Mouse (Mus musculus): ENCODE data around the gene Ccdc69. TPM values are rescaled to one million over a fixed set of nuclear protein-coding genes. Genes with fewer than 3 reads are reported as not detected.

Ccdc69 gene
- total and polyA plus RNA-seq, 2 experiments, result 0.43 to 0.55 TPM

DNA sequence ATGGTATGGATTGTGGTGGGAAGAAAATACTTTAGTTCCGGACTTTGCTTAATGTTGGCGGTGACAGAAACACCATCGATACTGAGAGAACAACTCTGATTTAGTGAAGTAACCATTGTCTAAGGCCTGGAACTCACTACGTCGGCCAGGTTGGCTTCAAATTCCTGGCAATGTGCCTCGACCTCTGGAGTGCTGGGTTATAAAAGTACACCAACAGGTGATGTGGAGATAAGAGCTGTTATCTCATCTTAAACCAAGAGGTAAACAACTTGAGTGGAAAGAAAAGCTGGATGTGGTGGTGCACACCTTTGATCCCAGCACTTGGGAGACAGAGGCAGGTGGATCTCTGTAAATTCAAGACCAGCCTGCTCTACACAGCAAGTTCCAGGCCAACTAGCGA lies 15.2 kb upstream of the Ccdc69 start:
- peaks cover 2% of the 10 kb centered on the region for H3K4me1 ChIP-seq (ENCODE audit: control insufficient read depth, insufficient read depth, low read length)
- DNase-seq (ENCODE audit: extremely low read depth, low read depth, low spot score), result peak; percentile 88
- 36% methylated on average over 7 of the region's 7 CpGs for WGBS
- H3K27me3 ChIP-seq (ENCODE audit: control insufficient read depth, insufficient read depth, low read length), result no peaks in the 10 kb centered on the region
- no peaks in the 10 kb centered on the region for H3K79me2 ChIP-seq (ENCODE audit: control insufficient read depth, insufficient read depth, low read length)
- no peaks in the 10 kb centered on the region for H3K36me3 ChIP-seq (ENCODE audit: control insufficient read depth, insufficient read depth, low read length)
- no peak overlapping the region for H3K9ac ChIP-seq (ENCODE audit: low read depth, low read length)
- H3K4me3 ChIP-seq (ENCODE audit: insufficient read depth, low read depth, low read length), result no peak overlapping the region
- H3K27ac ChIP-seq (replicated peaks; ENCODE audit: insufficient read depth, low read depth, low read length), result no peak overlapping the region
- no peak for TF ChIP-seq CTCF (IDR thresholded peaks at IDR 0.05; ENCODE audit: low read depth, low read length)

DNA sequence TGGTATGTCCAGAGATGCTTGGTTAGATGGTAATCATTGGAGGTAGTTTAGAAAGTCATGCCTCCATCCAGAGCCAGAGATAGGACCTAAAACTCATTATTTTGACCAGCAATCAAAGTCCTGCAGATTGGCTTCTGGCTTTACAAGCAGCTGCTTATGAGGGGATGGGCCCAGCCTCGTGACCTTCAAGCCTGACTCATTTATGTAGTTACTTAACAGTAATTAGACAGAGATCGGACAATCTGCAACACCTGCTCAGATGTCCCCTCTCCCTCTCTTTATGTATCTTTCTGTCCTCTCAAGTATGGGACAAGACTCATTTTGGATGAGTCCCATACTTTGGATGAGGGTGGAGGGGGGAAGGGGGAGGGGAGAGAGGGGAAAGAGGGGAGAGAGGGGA lies 12.0 kb upstream of the Ccdc69 start:
- H3K36me3 ChIP-seq (ENCODE audit: control insufficient read depth, insufficient read depth, low read length), result no peaks in the 10 kb centered on the region
- TF ChIP-seq POLR2A (IDR thresholded peaks at IDR 0.05; ENCODE audit: extremely low read depth, insufficient read depth, low read length) (no peak), CTCF (IDR thresholded peaks at IDR 0.05; ENCODE audit: low read depth, low read length) (no peak)
- H3K27me3 ChIP-seq (ENCODE audit: control insufficient read depth, insufficient read depth, low read length), result no peaks in the 10 kb centered on the region
- WGBS, result 81% methylated on average over 2 of the region's 2 CpGs
- H3K4me1 ChIP-seq (ENCODE audit: control insufficient read depth, insufficient read depth, low read length), result peaks cover 2% of the 10 kb centered on the region
- no peak overlapping the region for H3K9ac ChIP-seq (ENCODE audit: low read depth, low read length)
- no peak for DNase-seq (ENCODE audit: extremely low read depth, low read depth, low spot score)
- no peak overlapping the region for H3K4me3 ChIP-seq (ENCODE audit: insufficient read depth, low read depth, low read length)
- no peak overlapping the region for H3K27ac ChIP-seq (replicated peaks; ENCODE audit: insufficient read depth, low read depth, low read length)
- no peaks in the 10 kb centered on the region for H3K79me2 ChIP-seq (ENCODE audit: control insufficient read depth, insufficient read depth, low read length)

DNA sequence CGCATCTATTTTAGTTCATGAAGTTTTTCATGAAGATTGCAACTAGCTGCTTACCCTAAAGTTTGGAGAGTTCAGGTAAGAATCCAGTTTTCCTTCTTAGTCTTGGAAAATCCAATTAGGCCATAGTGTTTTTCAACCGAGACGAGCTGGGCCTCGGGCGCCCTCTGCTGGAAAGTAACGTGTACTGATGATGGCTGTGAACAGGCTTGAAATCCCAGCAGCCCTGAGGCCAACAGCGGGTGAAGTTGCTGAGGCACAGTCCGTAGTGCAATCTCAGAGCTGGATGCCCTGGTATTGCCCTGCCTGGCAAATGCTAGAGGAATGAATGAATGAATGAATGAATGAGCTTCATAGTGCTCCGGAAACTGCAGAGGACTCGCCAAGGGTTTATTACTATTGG lies 9.1 kb upstream of the Ccdc69 start:
- no peaks in the 10 kb centered on the region for H3K36me3 ChIP-seq (ENCODE audit: control insufficient read depth, insufficient read depth, low read length)
- WGBS, result 14% methylated on average over 10 of the region's 10 CpGs
- H3K27ac ChIP-seq (replicated peaks; ENCODE audit: insufficient read depth, low read depth, low read length), result no peak overlapping the region
- peak; percentile 47 for DNase-seq (ENCODE audit: extremely low read depth, low read depth, low spot score)
- no peak overlapping the region for H3K9ac ChIP-seq (ENCODE audit: low read depth, low read length)
- H3K79me2 ChIP-seq (ENCODE audit: control insufficient read depth, insufficient read depth, low read length), result no peaks in the 10 kb centered on the region
- no peaks in the 10 kb centered on the region for H3K27me3 ChIP-seq (ENCODE audit: control insufficient read depth, insufficient read depth, low read length)
- TF ChIP-seq POLR2A (IDR thresholded peaks at IDR 0.05; ENCODE audit: extremely low read depth, insufficient read depth, low read length) (no peak), CTCF (IDR thresholded peaks at IDR 0.05; ENCODE audit: low read depth, low read length) (peak; percentile 97)
- H3K4me3 ChIP-seq (ENCODE audit: insufficient read depth, low read depth, low read length), result no peak overlapping the region
- H3K4me1 ChIP-seq (ENCODE audit: control insufficient read depth, insufficient read depth, low read length), result no peaks in the 10 kb centered on the region

- Histone ChIP-seq H3K9ac (ENCODE audit: low read depth, low read length) (no peak overlapping the region), H3K79me2 (ENCODE audit: control insufficient read depth, insufficient read depth, low read length) (no peaks in the 10 kb centered on the region), H3K4me3 (ENCODE audit: insufficient read depth, low read depth, low read length) (no peak overlapping the region), H3K27me3 (ENCODE audit: control insufficient read depth, insufficient read depth, low read length) (no peaks in the 10 kb centered on the region), H3K27ac (replicated peaks; ENCODE audit: insufficient read depth, low read depth, low read length) (no peak overlapping the region), H3K36me3 (ENCODE audit: control insufficient read depth, insufficient read depth, low read length) (no peaks in the 10 kb centered on the region), H3K4me1 (ENCODE audit: control insufficient read depth, insufficient read depth, low read length) (no peaks in the 10 kb centered on the region)
- no peak for TF ChIP-seq POLR2A (IDR thresholded peaks at IDR 0.05; ENCODE audit: extremely low read depth, insufficient read depth, low read length)
- TF ChIP-seq CTCF (IDR thresholded peaks at IDR 0.05; ENCODE audit: low read depth, low read length), result no peak
- 75% methylated on average over 5 of the region's 5 CpGs for WGBS
- DNase-seq (ENCODE audit: extremely low read depth, low read depth, low spot score), result no peak
Observed at GRCm38 (mm10) chr11:55085396-55085795, 7.5 kb upstream of the Ccdc69 start.

DNA sequence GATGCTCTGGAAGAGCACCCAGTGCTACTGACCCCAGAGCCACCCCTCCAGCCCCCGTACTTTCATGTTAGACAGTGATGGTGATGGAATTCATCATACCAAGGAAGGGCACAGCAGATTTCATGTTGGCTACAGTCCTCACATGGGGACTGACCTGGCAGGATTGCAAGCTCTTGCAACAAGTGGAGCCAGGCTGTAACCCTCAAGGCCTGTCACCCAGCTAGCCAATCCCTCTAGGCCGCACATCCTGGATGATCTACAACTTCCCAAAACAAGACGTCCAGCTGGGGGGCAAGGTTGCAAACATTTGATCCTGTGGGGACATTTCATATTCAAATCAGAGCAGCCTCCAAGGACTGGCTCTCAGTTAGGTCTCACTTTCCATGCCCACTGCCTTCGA lies 6.7 kb upstream of the Ccdc69 start:
- H3K9ac ChIP-seq (ENCODE audit: low read depth, low read length), result no peak overlapping the region
- no peaks in the 10 kb centered on the region for H3K27me3 ChIP-seq (ENCODE audit: control insufficient read depth, insufficient read depth, low read length)
- no peak overlapping the region for H3K27ac ChIP-seq (replicated peaks; ENCODE audit: insufficient read depth, low read depth, low read length)
- no peak for TF ChIP-seq CTCF (IDR thresholded peaks at IDR 0.05; ENCODE audit: low read depth, low read length)
- WGBS, result 90% methylated on average over 4 of the region's 4 CpGs
- no peak for DNase-seq (ENCODE audit: extremely low read depth, low read depth, low spot score)
- H3K79me2 ChIP-seq (ENCODE audit: control insufficient read depth, insufficient read depth, low read length), result no peaks in the 10 kb centered on the region
- no peaks in the 10 kb centered on the region for H3K4me1 ChIP-seq (ENCODE audit: control insufficient read depth, insufficient read depth, low read length)
- H3K4me3 ChIP-seq (ENCODE audit: insufficient read depth, low read depth, low read length), result no peak overlapping the region
- no peaks in the 10 kb centered on the region for H3K36me3 ChIP-seq (ENCODE audit: control insufficient read depth, insufficient read depth, low read length)

GRCm38 (mm10) chr11:55081206-55081605 lies 3.3 kb upstream of the Ccdc69 start:
- Histone ChIP-seq H3K79me2 (ENCODE audit: control insufficient read depth, insufficient read depth, low read length) (no peaks in the 10 kb centered on the region), H3K36me3 (ENCODE audit: control insufficient read depth, insufficient read depth, low read length) (no peaks in the 10 kb centered on the region), H3K4me3 (ENCODE audit: insufficient read depth, low read depth, low read length) (no peak overlapping the region), H3K9ac (ENCODE audit: low read depth, low read length) (no peak overlapping the region), H3K4me1 (ENCODE audit: control insufficient read depth, insufficient read depth, low read length) (no peaks in the 10 kb centered on the region), H3K27me3 (ENCODE audit: control insufficient read depth, insufficient read depth, low read length) (no peaks in the 10 kb centered on the region), H3K27ac (replicated peaks; ENCODE audit: insufficient read depth, low read depth, low read length) (no peak overlapping the region)
- TF ChIP-seq CTCF (IDR thresholded peaks at IDR 0.05; ENCODE audit: low read depth, low read length), result no peak
- TF ChIP-seq POLR2A (IDR thresholded peaks at IDR 0.05; ENCODE audit: extremely low read depth, insufficient read depth, low read length), result no peak
- 94% methylated on average over 9 of the region's 9 CpGs for WGBS
- no peak for DNase-seq (ENCODE audit: extremely low read depth, low read depth, low spot score)
